Mouse (Mus musculus) kidney, adult 2 months (tissue): ENCODE measurements around the gene Rab3c.

Experiments
- CTCF ChIP-seq: fragments of 200-500 bp; conservative IDR thresholded peaks from 2 replicates; pipeline ENCODE4 v1.5.1; 2011; ENCODE audit warnings: low read depth, mild to moderate bottlenecking, control low read depth, low read length, moderate library complexity, mixed read lengths; ENCODE audit not compliant: insufficient read depth, insufficient read length
- POLR2A ChIP-seq: fragments of 200-500 bp; IDR thresholded peaks from one replicate; pipeline ENCODE4 v1.6.1; 2011; ENCODE audit warnings: low read depth, low read length, control low read depth

DNA sequence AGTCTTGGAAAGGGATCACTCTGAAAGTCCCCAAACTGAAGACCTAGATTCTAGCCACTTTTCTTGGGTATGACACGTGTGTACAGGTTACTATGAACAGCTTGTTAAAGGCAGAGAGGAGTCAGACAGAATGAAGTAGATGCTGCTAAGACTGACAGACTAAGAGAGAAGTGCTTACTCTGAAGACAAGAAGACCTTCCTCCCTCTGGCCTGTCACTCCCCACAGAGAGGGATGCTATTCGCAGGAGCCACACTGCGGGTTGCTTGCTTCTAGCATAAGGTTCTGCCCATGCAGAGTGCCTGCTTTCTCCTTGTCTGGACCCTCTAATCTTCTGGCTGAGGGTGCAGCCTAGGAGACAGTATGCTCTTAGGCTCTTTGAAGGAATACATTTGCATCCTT lies 135.3 kb downstream of the Rab3c start:
- TF ChIP-seq CTCF (no peak), POLR2A (no peak)
